Mouse (Mus musculus) C2C12 (cell line): ENCODE measurements around the gene Abca2. TPM values are rescaled to one million over a fixed set of nuclear protein-coding genes. Genes with fewer than 3 reads are reported as not detected.

Source experiments
- H3K27me3 ChIP-seq: one replicate; pipeline ENCODE4 v1.6.1; 2011; ENCODE audit not compliant: control insufficient read depth, insufficient read depth, insufficient read length
- H3K36me3 ChIP-seq: one replicate; pipeline ENCODE4 v1.6.1; 2011; ENCODE audit not compliant: control insufficient read depth, insufficient read depth
- H3K4me3 ChIP-seq: one replicate; pipeline ENCODE4 v1.5.1; 2011; ENCODE audit warnings: mild to moderate bottlenecking, control low read depth; ENCODE audit not compliant: poor library complexity, insufficient read depth, severe bottlenecking
- H3K79me2 ChIP-seq: one replicate; pipeline ENCODE4 v1.6.1; 2011; ENCODE audit not compliant: control insufficient read depth, insufficient read depth
- H3K79me3 ChIP-seq: one replicate; pipeline ENCODE4 v1.6.1; 2011; ENCODE audit warnings: low read depth, control low read depth
- H3ac ChIP-seq: one replicate; pipeline ENCODE3; 2011; ENCODE audit warnings: low read depth; ENCODE audit not compliant: control insufficient read depth, insufficient read length
- CEBPB ChIP-seq: IDR thresholded peaks from one replicate; pipeline ENCODE4 v1.6.1; 2011; ENCODE audit warnings: low read depth, mild to moderate bottlenecking, control low read depth, moderate library complexity
- CTCF ChIP-seq: IDR thresholded peaks from one replicate; pipeline ENCODE4 v1.5.1; 2011; ENCODE audit not compliant: control insufficient read depth, insufficient read depth, insufficient read length
- FOSL1 ChIP-seq: IDR thresholded peaks from one replicate; pipeline ENCODE4 v1.8.0; 2011; ENCODE audit warnings: mild to moderate bottlenecking, low read length; ENCODE audit not compliant: poor library complexity, insufficient read depth, severe bottlenecking
- MAX ChIP-seq: IDR thresholded peaks from one replicate; pipeline ENCODE4 v1.6.1; 2011; ENCODE audit warnings: mild to moderate bottlenecking, control low read depth
- MYOD1 ChIP-seq: IDR thresholded peaks from one replicate; pipeline ENCODE4 v1.6.1; 2011; ENCODE audit warnings: low read depth; ENCODE audit not compliant: control insufficient read depth, insufficient read length
- MYOG ChIP-seq: IDR thresholded peaks from one replicate; pipeline ENCODE4 v1.6.1; 2011; ENCODE audit not compliant: control insufficient read depth, insufficient read length; ENCODE audit errors: extremely low read depth
- USF1 ChIP-seq: IDR thresholded peaks from one replicate; pipeline ENCODE4 v1.6.1; 2011; ENCODE audit warnings: low read depth, mild to moderate bottlenecking, control low read depth, moderate library complexity
- polyA plus RNA-seq: library from polyadenylated mRNA; unstranded; fragments of >200 nt; fragmentation: generic; extraction: Trizol; gene quantifications from one replicate; pipeline ENCODE4 v1.2.1, GENCODE M21; 2012; ENCODE audit warnings: missing spikeins

Abca2 gene
- polyA plus RNA-seq, 1 experiment: 4.2 TPM

- Histone ChIP-seq H3K36me3 (no peaks in the 10 kb centered on the region), H3K4me3 (no peak within 1 kb of the TSS), H3K79me3 (no peaks in the 10 kb centered on the region), H3K27me3 (no peaks in the 10 kb centered on the region), H3ac (no peak within 1 kb of the TSS), H3K79me2 (peaks cover 7% of the 10 kb centered on the region)
- TF ChIP-seq FOSL1 (no peak), MYOG (no peak), CEBPB (no peak), MAX (no peak), MYOD1 (no peak)
Measured at GRCm38 (mm10) chr2:25456205-25456953, 27.9 kb downstream of the Abca2 start, which contains the start of gene Clic3. Clic3 (plus strand) TSS chr2:25456838.

GRCm38 (mm10) chr2:25457022-25457896 is 28.8 kb downstream of the Abca2 start:
- H3ac ChIP-seq: no peak overlapping the region
- TF ChIP-seq USF1 (no peak), MAX (no peak), CTCF (no peak), FOSL1 (no peak), MYOD1 (no peak), MYOG (no peak), CEBPB (no peak)
- H3K27me3 ChIP-seq: no peaks in the 10 kb centered on the region
- H3K4me3 ChIP-seq: no peak overlapping the region
- H3K36me3 ChIP-seq: no peaks in the 10 kb centered on the region
- H3K79me3 ChIP-seq: no peaks in the 10 kb centered on the region
- peaks cover 7% of the 10 kb centered on the region for H3K79me2 ChIP-seq

- Histone ChIP-seq H3K27me3 (no peaks in the 10 kb centered on the region), H3K36me3 (no peaks in the 10 kb centered on the region), H3ac (no peak overlapping the region), H3K79me2 (peaks cover 7% of the 10 kb centered on the region), H3K4me3 (no peak overlapping the region), H3K79me3 (no peaks in the 10 kb centered on the region)
- no peak for TF ChIP-seq USF1
- TF ChIP-seq FOSL1: no peak
- no peak for TF ChIP-seq MYOG
- TF ChIP-seq CEBPB: no peak
- no peak for TF ChIP-seq MYOD1
- no peak for TF ChIP-seq CTCF
- TF ChIP-seq MAX: no peak
Measured at GRCm38 (mm10) chr2:25458911-25459310, 30.4 kb downstream of the Abca2 start.

GRCm38 (mm10) chr2:25460135-25460534 is 31.6 kb downstream of the Abca2 start:
- H3K36me3 ChIP-seq: no peaks in the 10 kb centered on the region
- no peaks in the 10 kb centered on the region for H3K79me3 ChIP-seq
- peak overlapping the region; percentile 54 for H3K4me3 ChIP-seq
- peak overlapping the region; percentile 50 for H3ac ChIP-seq
- H3K27me3 ChIP-seq: no peaks in the 10 kb centered on the region
- peaks cover 7% of the 10 kb centered on the region for H3K79me2 ChIP-seq
- TF ChIP-seq MAX (no peak), FOSL1 (no peak), CTCF (no peak), CEBPB (no peak), MYOG (no peak), USF1 (no peak), MYOD1 (no peak)

- peak within 1 kb of the TSS; percentile 50 for H3ac ChIP-seq
- H3K27me3 ChIP-seq: no peaks in the 10 kb centered on the region
- no peaks in the 10 kb centered on the region for H3K36me3 ChIP-seq
- TF ChIP-seq MYOD1: peak; percentile 80
- no peak for TF ChIP-seq MAX
- no peaks in the 10 kb centered on the region for H3K79me3 ChIP-seq
- peaks cover 7% of the 10 kb centered on the region for H3K79me2 ChIP-seq
- H3K4me3 ChIP-seq: peak within 1 kb of the TSS; percentile 54
Measured at GRCm38 (mm10) chr2:25460551-25461309, 32.2 kb downstream of the Abca2 start, which contains the start of gene Paxx. Paxx (minus strand) TSS chr2:25461094.

GRCm38 (mm10) chr2:25461407-25461806 is 32.9 kb downstream of the Abca2 start:
- no peaks in the 10 kb centered on the region for H3K27me3 ChIP-seq
- H3K36me3 ChIP-seq: no peaks in the 10 kb centered on the region
- TF ChIP-seq USF1 (no peak), MYOG (no peak), MYOD1 (no peak), MAX (no peak), CEBPB (no peak), CTCF (no peak), FOSL1 (no peak)
- peaks cover 7% of the 10 kb centered on the region for H3K79me2 ChIP-seq
- H3ac ChIP-seq: no peak overlapping the region
- peak overlapping the region; percentile 12 for H3K4me3 ChIP-seq
- no peaks in the 10 kb centered on the region for H3K79me3 ChIP-seq
